Mouse (Mus musculus) stomach, embryonic 16.5 days (tissue): ENCODE measurements at regions not wholly inside any gene's neighbourhood (a gene's known extent, or its start where the extent isn't known, plus 50 kb on each side); places are given as distances from the start of the nearest gene placed in this dataset.

Experiments used
- ATAC-seq: fragments of 200-750 bp; cut with Nextera tagmentation; 2 replicates; pipeline ENCODE4 v1.8.0; 2017; ENCODE audit warnings: moderate number of reproducible peaks, moderate TSS enrichment; ENCODE audit not compliant: insufficient read depth, low FRiP score
- H3K27ac ChIP-seq: fragments of 300-500 bp; sonication (generic); 2 replicates; pipeline ENCODE4 v1.5.1; 2014; ENCODE audit warnings: low read length
- H3K27me3 ChIP-seq: fragments of 300-500 bp; sonication (generic); 2 replicates; pipeline ENCODE4 v1.6.1; 2014; ENCODE audit warnings: low read length, control low read depth, mixed read lengths; ENCODE audit not compliant: control insufficient read depth, insufficient read depth
- H3K36me3 ChIP-seq: fragments of 300-500 bp; sonication (generic); 2 replicates; pipeline ENCODE4 v1.6.1; 2014; ENCODE audit warnings: low read length; ENCODE audit not compliant: control insufficient read depth, insufficient read depth
- H3K4me1 ChIP-seq: fragments of 300-500 bp; sonication (generic); 2 replicates; pipeline ENCODE4 v1.6.1; 2014; ENCODE audit warnings: low read length, control low read depth, mixed read lengths; ENCODE audit not compliant: control insufficient read depth, insufficient read depth
- H3K4me2 ChIP-seq: fragments of 300-500 bp; sonication (generic); 2 replicates; pipeline ENCODE4 v1.6.1; 2014; ENCODE audit warnings: low read depth, low read length, mixed read lengths
- H3K4me3 ChIP-seq: fragments of 300-500 bp; sonication (generic); replicated peaks from 2 replicates; pipeline ENCODE4 v1.5.1; 2014; ENCODE audit warnings: mild to moderate bottlenecking, low read length
- H3K9ac ChIP-seq: fragments of 300-500 bp; sonication (generic); 2 replicates; pipeline ENCODE4 v1.6.1; 2014; ENCODE audit warnings: low read length
- H3K9me3 ChIP-seq: fragments of 300-500 bp; sonication (generic); replicated peaks from 2 replicates; pipeline ENCODE4 v1.6.1; 2016; ENCODE audit warnings: low read length, control low read depth; ENCODE audit not compliant: control insufficient read depth
- WGBS: fragments of 180-500 bp; shearing (Covaris S2); extraction: QIAGEN DNeasy Blood & Tissue Kit; methylation state at CpG from one replicate; pipeline ENCODE4 v1.1.7; 2014; 5-methylcytosine and 5-hydroxymethylcytosine counted together

DNA sequence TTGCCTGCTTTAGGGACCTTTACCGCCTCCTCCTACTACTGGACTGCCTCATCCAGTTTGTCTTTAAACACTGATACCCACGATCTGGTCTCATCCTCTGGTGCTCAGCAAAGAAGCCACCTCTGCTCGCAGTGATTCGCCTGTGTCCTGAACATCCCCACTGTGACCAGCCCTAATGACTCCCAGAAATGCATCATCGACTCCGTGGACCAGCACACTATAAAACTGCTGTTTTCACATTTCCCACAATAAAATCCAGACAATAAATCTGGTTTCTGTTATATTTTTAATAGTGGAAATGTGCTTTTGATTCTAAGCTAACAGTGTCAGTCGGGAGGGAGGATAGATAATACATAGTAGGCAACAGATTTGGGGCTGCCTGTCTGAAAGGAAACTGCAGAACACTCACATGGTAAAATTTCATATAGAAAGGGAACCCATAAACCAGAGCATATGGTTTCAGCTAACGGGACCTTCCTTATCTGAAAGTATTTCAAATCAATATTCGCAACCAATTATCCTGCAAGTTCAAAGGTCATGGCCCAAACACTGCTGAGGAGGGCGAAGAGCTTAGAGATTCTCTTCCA is 233.7 kb upstream of the Cxadr start:
- no peak overlapping the region for H3K4me2 ChIP-seq
- H3K27ac ChIP-seq = no peak overlapping the region
- no peak for ATAC-seq
- H3K9me3 ChIP-seq = no peaks in the 10 kb centered on the region
- no peak overlapping the region for H3K9ac ChIP-seq
- H3K4me3 ChIP-seq = no peak overlapping the region
- H3K36me3 ChIP-seq = no peaks in the 10 kb centered on the region
- H3K4me1 ChIP-seq = no peaks in the 10 kb centered on the region
- 77% methylated on average over 10 of the region's 10 CpGs for WGBS
- no peaks in the 10 kb centered on the region for H3K27me3 ChIP-seq

DNA sequence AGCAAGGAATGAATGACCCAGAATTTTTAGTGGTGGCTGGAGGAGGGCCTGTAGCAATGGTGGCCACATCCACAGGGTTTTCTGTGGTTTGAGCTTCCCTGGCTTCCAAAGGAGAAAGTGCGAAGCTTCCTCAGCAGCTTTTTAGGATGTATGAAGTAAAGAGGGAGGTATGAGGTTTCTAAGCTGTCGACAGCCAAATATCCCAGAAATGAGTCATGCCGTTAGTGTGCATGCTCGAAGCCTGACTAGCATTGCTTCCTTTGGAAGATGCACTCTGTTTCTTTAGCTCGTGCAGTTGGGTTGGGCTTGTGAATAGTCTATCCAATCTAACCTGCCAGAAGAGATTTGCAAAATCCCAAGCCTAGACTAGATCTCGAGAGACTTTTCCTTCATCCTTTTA is 240.8 kb upstream of the Cxadr start:
- Histone ChIP-seq H3K27ac (no peak overlapping the region), H3K9me3 (no peaks in the 10 kb centered on the region), H3K4me1 (no peaks in the 10 kb centered on the region), H3K9ac (no peak overlapping the region), H3K4me3 (no peak overlapping the region), H3K27me3 (no peaks in the 10 kb centered on the region), H3K4me2 (no peak overlapping the region), H3K36me3 (no peaks in the 10 kb centered on the region)
- WGBS = 67% methylated on average over 6 of the region's 6 CpGs
- ATAC-seq = no peak

DNA sequence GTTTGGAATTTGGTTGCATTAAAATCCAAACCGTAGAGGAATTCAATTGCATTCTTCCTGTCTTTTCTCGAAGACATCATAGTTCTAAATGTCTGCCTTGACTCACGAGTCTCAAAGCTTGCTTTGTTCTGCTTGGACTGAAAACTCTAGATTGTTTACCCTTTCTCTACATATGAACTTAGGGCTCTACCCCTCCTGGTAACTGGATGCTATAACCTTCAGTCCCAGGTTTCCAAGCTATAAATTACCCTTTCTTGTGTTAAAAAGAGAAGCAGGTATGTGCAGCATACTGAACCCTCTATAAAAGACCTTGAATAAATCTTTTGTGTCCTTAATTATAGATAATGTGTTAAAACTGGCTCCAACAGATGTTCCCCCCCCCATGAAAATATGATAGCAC is 243.7 kb upstream of the Cxadr start:
- WGBS = 38% methylated on average over 3 of the region's 3 CpGs
- Histone ChIP-seq H3K9me3 (no peaks in the 10 kb centered on the region), H3K4me3 (no peak overlapping the region), H3K27me3 (no peaks in the 10 kb centered on the region), H3K27ac (no peak overlapping the region), H3K4me2 (no peak overlapping the region), H3K4me1 (no peaks in the 10 kb centered on the region), H3K9ac (no peak overlapping the region), H3K36me3 (no peaks in the 10 kb centered on the region)
- ATAC-seq = no peak

DNA sequence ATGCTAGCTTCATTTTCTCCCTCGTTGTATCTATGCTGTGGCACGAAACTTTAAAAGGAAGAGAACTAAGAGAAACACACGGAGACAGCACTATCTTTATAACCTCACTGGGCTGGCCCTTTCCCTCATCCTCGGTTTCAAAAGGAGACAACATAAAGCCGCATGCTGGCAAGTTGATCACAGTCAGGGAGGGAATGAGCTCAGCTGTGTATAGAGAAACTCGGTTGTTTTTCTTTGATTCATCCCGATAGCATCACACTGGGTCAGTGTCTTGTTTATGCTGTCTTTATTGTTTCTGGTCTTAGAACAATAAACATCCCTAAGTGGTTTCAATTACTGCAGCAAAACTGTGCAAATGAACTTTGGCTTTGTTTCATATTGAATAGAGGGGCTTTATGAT is 249.2 kb upstream of the Cxadr start:
- Histone ChIP-seq H3K36me3 (no peaks in the 10 kb centered on the region), H3K27me3 (no peaks in the 10 kb centered on the region), H3K9ac (no peak overlapping the region), H3K4me1 (peaks cover 6% of the 10 kb centered on the region; the same call in 1 of the 2 replicates), H3K27ac (0 out of 2 replicates have a peak overlapping the region, but pooled peaks have one; percentile 49), H3K4me2 (no peak overlapping the region), H3K4me3 (no peak overlapping the region), H3K9me3 (no peaks in the 10 kb centered on the region)
- 31% methylated on average over 7 of the region's 7 CpGs for WGBS
- ATAC-seq = peak; percentile 58; the same call in 1 of the 2 replicates

DNA sequence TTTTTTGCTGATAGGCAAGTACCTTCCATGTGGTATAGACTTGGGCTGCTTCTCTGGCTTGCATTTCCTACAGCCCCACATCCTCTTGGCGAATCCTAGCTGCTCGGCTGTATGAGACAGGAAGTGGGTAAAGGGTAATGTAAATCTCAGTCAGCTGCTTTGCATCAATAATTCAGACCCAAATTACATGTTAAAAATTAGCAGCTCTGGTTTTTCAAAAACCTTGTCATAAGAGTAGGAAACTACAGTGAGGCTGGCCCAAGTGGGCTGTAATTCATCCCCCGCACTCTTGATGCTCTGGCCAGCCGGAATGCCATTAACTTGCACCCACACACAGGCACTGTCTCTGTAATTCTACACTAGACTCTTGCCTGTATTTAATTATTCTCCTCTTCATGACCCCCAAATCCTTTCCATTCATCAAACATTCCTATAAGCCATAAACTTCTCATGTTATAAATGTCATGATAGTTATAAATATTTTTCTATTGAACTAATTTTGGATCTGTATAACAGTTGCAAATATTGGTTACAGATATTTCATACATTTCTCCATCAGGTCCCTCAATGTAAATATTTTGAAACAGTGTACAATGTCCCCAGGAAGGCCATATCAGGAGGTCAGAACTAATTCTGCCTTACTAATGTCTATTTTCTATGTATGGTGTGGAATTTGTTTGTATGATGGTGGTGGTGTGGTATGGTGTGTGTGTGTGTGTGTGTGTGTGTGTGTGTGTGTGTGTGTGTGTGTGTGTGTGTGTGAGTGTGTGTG is 261.0 kb upstream of the Cxadr start:
- H3K36me3 ChIP-seq = no peaks in the 10 kb centered on the region
- H3K27ac ChIP-seq = peak overlapping the region; percentile 36
- 38% methylated on average over 4 of the region's 4 CpGs for WGBS
- H3K9ac ChIP-seq = no peak overlapping the region
- H3K27me3 ChIP-seq = no peaks in the 10 kb centered on the region
- H3K4me1 ChIP-seq = no peaks in the 10 kb centered on the region
- ATAC-seq = peak; percentile 82
- no peaks in the 10 kb centered on the region for H3K9me3 ChIP-seq
- no peak overlapping the region for H3K4me3 ChIP-seq
- no peak overlapping the region for H3K4me2 ChIP-seq

DNA sequence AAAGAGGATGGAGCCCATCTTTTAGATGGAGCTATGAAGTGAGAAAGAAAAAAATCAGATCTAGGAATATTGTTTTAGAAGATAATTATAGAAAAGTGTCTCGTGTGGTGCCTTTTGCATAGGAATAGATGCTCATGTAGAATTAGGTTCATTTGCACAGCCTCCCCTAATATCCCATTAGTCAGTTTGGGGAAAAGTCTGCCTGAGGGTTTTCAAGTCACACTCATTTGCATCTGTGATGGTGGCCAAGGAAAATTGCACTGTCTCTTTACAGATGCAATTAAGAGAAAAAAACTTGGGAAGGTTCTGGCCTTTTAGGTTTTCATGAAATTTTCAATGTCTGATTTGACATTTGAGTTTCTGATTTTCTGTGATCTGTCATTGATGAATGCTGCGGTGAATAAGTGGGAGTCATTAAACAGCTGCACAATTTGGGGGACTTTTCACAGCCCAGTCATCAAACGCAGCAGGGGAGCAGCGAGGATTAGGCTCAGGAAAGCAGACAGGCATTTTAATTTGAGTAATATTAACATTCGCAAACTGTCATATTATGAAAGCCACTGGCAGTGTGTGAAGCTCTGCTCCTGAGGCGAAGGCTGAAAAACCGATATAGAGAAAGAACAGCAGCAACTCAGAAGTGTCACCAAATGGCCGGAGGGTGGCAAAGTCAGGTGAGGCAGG is 281.5 kb upstream of the Cxadr start:
- no peak overlapping the region for H3K9ac ChIP-seq
- H3K27me3 ChIP-seq = no peaks in the 10 kb centered on the region
- H3K4me3 ChIP-seq = no peak overlapping the region
- WGBS = 66% methylated on average over 8 of the region's 8 CpGs
- no peak for ATAC-seq
- H3K27ac ChIP-seq = no peak overlapping the region
- no peaks in the 10 kb centered on the region for H3K4me1 ChIP-seq
- H3K9me3 ChIP-seq = no peaks in the 10 kb centered on the region
- H3K36me3 ChIP-seq = no peaks in the 10 kb centered on the region
- no peak overlapping the region for H3K4me2 ChIP-seq

DNA sequence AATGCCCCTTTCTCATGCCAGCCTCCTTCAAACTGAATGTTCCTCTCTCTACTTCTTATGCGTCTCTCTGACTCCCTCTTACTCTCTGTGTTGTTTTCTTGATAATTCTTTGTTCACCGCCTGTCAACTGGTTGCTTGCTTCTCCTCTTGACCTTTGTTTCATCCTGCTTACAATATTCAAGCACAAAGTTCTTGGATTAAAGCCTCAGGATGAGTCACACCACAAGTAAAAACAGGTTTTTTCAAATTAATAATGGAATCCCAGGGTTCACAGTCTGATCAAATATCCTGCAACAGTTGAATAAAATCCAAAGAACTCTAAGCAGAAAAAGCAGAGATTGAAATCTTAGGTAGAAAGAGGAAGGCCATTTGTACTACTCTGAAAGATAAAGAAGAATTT is 285.9 kb upstream of the Cxadr start:
- WGBS = 65% methylated on average over 2 of the region's 2 CpGs
- ATAC-seq = no peak
- H3K9me3 ChIP-seq = no peaks in the 10 kb centered on the region

DNA sequence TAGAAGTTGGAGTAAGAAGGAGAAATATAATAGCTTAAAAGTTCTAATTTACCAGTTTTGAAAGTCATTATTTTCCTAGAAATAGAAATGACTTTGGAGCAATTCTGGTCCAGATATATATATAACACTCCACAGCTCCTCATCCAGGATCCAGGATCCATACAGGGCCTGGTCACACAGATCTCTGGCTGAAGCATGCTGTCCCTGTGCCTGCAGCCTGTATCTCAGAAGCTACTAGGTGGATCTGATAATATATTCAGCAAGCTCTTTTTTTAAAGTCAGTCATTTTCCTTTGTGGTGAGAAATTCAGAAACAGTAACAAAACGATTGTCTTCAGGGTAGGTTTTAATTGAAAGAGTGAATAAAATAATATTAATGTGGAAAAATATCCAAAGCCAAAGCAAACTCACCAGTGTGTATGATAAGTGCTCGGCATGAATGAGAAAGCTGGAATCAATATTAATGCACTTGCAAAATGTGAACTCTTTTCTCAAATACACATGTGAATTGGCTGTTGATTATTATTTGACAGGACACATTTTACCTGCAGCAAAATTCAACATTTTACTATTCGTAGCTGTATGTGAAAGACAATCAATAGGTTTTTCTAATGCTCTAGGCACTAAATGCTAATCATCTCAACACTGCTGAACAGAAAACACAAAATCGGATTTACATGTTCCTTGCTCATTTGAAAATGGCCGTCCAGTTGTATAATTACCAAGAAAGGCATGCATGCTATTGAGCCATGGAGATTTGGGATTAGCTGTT is 288.1 kb upstream of the Cxadr start:
- Histone ChIP-seq H3K9me3 (no peaks in the 10 kb centered on the region), H3K36me3 (no peaks in the 10 kb centered on the region), H3K4me2 (no peak overlapping the region), H3K4me1 (no peaks in the 10 kb centered on the region), H3K27me3 (no peaks in the 10 kb centered on the region), H3K4me3 (no peak overlapping the region), H3K9ac (no peak overlapping the region), H3K27ac (no peak overlapping the region)
- 83% methylated on average over 5 of the region's 5 CpGs for WGBS
- no peak for ATAC-seq

More for the DNA sequence above, 285.9 kb upstream of the Cxadr start:
- Histone ChIP-seq H3K36me3 (no peaks in the 10 kb centered on the region), H3K27me3 (no peaks in the 10 kb centered on the region), H3K27ac (no peak overlapping the region), H3K9ac (no peak overlapping the region), H3K4me3 (no peak overlapping the region), H3K4me2 (no peak overlapping the region), H3K4me1 (no peaks in the 10 kb centered on the region)

DNA sequence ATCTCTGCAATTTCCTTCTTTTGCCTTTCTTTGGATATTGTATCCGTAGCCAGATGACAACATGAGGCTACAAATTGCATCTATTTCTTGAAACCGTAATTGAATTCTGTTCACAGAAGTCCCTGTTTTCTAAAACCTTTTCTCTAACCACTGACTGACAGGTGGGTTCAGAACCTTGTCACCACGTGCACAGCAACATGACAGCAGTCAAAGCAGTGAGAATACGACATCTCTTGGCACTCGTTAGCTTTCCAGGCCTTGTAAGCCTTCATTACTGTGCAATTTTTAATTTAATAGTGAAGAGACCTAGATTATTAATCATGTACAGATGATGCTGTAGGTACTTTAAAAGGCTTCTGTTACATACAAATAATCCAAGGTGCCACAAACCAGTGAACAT is 297.3 kb upstream of the Cxadr start:
- Histone ChIP-seq H3K27me3 (no peaks in the 10 kb centered on the region), H3K4me1 (no peaks in the 10 kb centered on the region), H3K9ac (no peak overlapping the region), H3K9me3 (no peaks in the 10 kb centered on the region), H3K4me3 (no peak overlapping the region), H3K27ac (no peak overlapping the region), H3K4me2 (no peak overlapping the region), H3K36me3 (no peaks in the 10 kb centered on the region)
- ATAC-seq = no peak
- WGBS = 81% methylated on average over 5 of the region's 5 CpGs
